Mouse (Mus musculus) thymus, adult 2 months (tissue): ENCODE measurements around the gene Abracl.

Experiments
- CTCF ChIP-seq: fragments of 200-500 bp; IDR thresholded peaks from 2 replicates; pipeline ENCODE4 v1.5.1; 2012; ENCODE audit warnings: mild to moderate bottlenecking, control low read depth, low read length, moderate library complexity, borderline replicate concordance; ENCODE audit not compliant: control insufficient read depth, poor library complexity, insufficient read depth; ENCODE audit errors: extremely low read depth
- POLR2A ChIP-seq: fragments of 200-500 bp; IDR thresholded peaks from 2 replicates; pipeline ENCODE4 v1.6.1; 2012; ENCODE audit warnings: mild to moderate bottlenecking, low read length, control low read depth, moderate library complexity; ENCODE audit not compliant: control insufficient read depth, poor library complexity, insufficient read depth; ENCODE audit errors: extremely low read depth

DNA sequence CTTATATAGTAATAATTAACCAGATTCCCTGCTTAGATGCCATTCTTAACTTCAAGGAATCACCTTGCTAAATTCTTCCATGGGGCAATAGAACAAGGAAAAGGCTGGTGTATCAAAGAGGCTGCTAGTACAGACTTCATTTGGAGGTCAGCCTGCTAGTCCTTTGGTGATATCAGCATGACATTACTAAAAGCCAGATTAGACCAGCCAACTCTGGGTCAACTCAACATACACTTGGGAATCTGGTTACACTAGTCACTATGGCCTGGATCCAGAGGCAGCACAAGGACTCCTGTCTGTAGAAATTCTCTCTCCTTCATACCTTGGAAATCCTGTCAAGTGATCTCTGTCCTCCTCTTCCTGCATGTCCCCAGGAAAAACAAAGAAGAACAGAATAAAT lies 23.3 kb upstream of the Abracl start:
- TF ChIP-seq CTCF: no peak
- TF ChIP-seq POLR2A: no peak
